Mouse (Mus musculus): ENCODE data around the gene Smarcd2.

GRCm38 (mm10) chr11:106271794-106272643, 753 bp downstream of the Smarcd2 start:
- no peak for TF ChIP-seq CTCF (IDR thresholded peaks at IDR 0.05; ENCODE audit: control insufficient read depth, insufficient read depth, low read length)
- no peak for TF ChIP-seq POLR2A (IDR thresholded peaks at IDR 0.05; ENCODE audit: borderline replicate concordance, control insufficient read depth, low read depth, low read length)

Data from bone marrow, adult 2 months (tissue).